ENCODE assay signal across 8 mouse cellular contexts in genomic region chr17:50698410-50698809, GRCm38 (mm10).
DNase-seq lines count a peak whose midpoint lies in the region; ATAC-seq lines count a peak whose summit lies in the region.
"Not testable (repeated sequence)": the region's sequence is repeated elsewhere in the genome, so short reads cannot be mapped to it uniquely, and the experiment has no call there.

No protein-coding gene starts in this region.

- ATAC-seq in forebrain, embryonic 14.5 days, result 0 out of 2 replicates have a peak, but pooled peaks have one; percentile 61
- ATAC-seq in heart, embryonic 11.5 days (replicated peaks; ENCODE audit: insufficient number of reproducible peaks, low FRiP score, low TSS enrichment); hindbrain, embryonic 13.5 days (ENCODE audit: low FRiP score); kidney, embryonic 14.5 days (ENCODE audit: low FRiP score, low TSS enrichment); limb, embryonic 15.5 days (ENCODE audit: insufficient number of reproducible peaks, low FRiP score, low TSS enrichment, low read depth); neural tube, embryonic 12.5 days (ENCODE audit: low FRiP score, low read depth): not testable (repeated sequence)

- peak overlapping the region; percentile 40 for H3K4me2 ChIP-seq in forebrain, embryonic 14.5 days (ENCODE audit: low read length)
- H3K4me2 ChIP-seq in heart, embryonic 11.5 days, result peak overlapping the region; percentile 49
- H3K4me2 ChIP-seq in hindbrain, embryonic 13.5 days, result peak overlapping the region; percentile 53
- H3K4me2 ChIP-seq in kidney, embryonic 14.5 days (replicated peaks; ENCODE audit: low read depth, low read length), result peak overlapping the region; percentile 30; the same call in 1 of the 2 replicates
- peak overlapping the region; percentile 36 for H3K4me2 ChIP-seq in limb, embryonic 15.5 days
- H3K4me2 ChIP-seq in neural tube, embryonic 12.5 days (replicated peaks), result peak overlapping the region; percentile 44

- not testable (repeated sequence) for DNase-seq in embryonic facial prominence, embryonic 10.5 days (ENCODE audit: low spot score); forebrain, embryonic 14.5 days (ENCODE audit: low spot score); midbrain, embryonic 10.5 days (ENCODE audit: low spot score)

- H3K4me1 ChIP-seq in embryonic facial prominence, embryonic 10.5 days; forebrain, embryonic 14.5 days (ENCODE audit: control insufficient read depth, insufficient read depth, low read length); heart, embryonic 11.5 days (ENCODE audit: control insufficient read depth, insufficient read depth, low read length); hindbrain, embryonic 13.5 days (replicated peaks); kidney, embryonic 14.5 days (ENCODE audit: control insufficient read depth, insufficient read depth, low read length); limb, embryonic 15.5 days; midbrain, embryonic 10.5 days; neural tube, embryonic 12.5 days: not testable (repeated sequence)

- H3K27ac ChIP-seq in embryonic facial prominence, embryonic 10.5 days (replicated peaks); forebrain, embryonic 14.5 days (ENCODE audit: low read depth, low read length); heart, embryonic 11.5 days (ENCODE audit: low read depth, low read length); hindbrain, embryonic 13.5 days; kidney, embryonic 14.5 days (ENCODE audit: low read depth, low read length); limb, embryonic 15.5 days; midbrain, embryonic 10.5 days (replicated peaks); neural tube, embryonic 12.5 days: not testable (repeated sequence)

- WGBS in embryonic facial prominence, embryonic 10.5 days, result 5% methylated on average over 39 of the region's 39 CpGs
- WGBS in forebrain, embryonic 14.5 days, result 1% methylated on average over 39 of the region's 39 CpGs
- WGBS in heart, embryonic 11.5 days (ENCODE audit: insufficient replicate concordance), result 3% methylated on average over 33 of the region's 39 CpGs
- WGBS in hindbrain, embryonic 13.5 days, result 3% methylated on average over 39 of the region's 39 CpGs
- 2% methylated on average over 32 of the region's 39 CpGs for whole genome bisulfite sequencing in kidney, embryonic 14.5 days
- 1% methylated on average over 39 of the region's 39 CpGs for WGBS in limb, embryonic 15.5 days
- WGBS in midbrain, embryonic 10.5 days, result 13% methylated on average over 39 of the region's 39 CpGs
- 1% methylated on average over 39 of the region's 39 CpGs for WGBS in neural tube, embryonic 12.5 days

- peak overlapping the region; percentile 39 for H3K4me3 ChIP-seq in embryonic facial prominence, embryonic 10.5 days
- 0 out of 2 replicates have a peak overlapping the region, but pooled peaks have one; percentile 10 for H3K4me3 ChIP-seq in forebrain, embryonic 14.5 days (ENCODE audit: low read depth, low read length)
- not testable (repeated sequence) for H3K4me3 ChIP-seq in heart, embryonic 11.5 days (ENCODE audit: low read depth, low read length); kidney, embryonic 14.5 days (ENCODE audit: low read length); neural tube, embryonic 12.5 days
- peak overlapping the region; percentile 28 for H3K4me3 ChIP-seq in hindbrain, embryonic 13.5 days
- peak overlapping the region; percentile 23 for H3K4me3 ChIP-seq in limb, embryonic 15.5 days
- peak overlapping the region; percentile 31 for H3K4me3 ChIP-seq in midbrain, embryonic 10.5 days

- not testable (repeated sequence) for H3K9me3 ChIP-seq in embryonic facial prominence, embryonic 10.5 days; forebrain, embryonic 14.5 days (replicated peaks; ENCODE audit: control insufficient read depth, low read length); heart, embryonic 11.5 days (replicated peaks; ENCODE audit: control insufficient read depth, low read length); hindbrain, embryonic 13.5 days; kidney, embryonic 14.5 days (ENCODE audit: control insufficient read depth, low read length); limb, embryonic 15.5 days; midbrain, embryonic 10.5 days (replicated peaks); neural tube, embryonic 12.5 days

- not testable (repeated sequence) for H3K36me3 ChIP-seq in embryonic facial prominence, embryonic 10.5 days (replicated peaks); forebrain, embryonic 14.5 days (ENCODE audit: control insufficient read depth, insufficient read depth, low read length); heart, embryonic 11.5 days (ENCODE audit: control insufficient read depth, insufficient read depth, low read length); hindbrain, embryonic 13.5 days; kidney, embryonic 14.5 days (ENCODE audit: control insufficient read depth, insufficient read depth, low read length); limb, embryonic 15.5 days; midbrain, embryonic 10.5 days; neural tube, embryonic 12.5 days

- not testable (repeated sequence) for H3K9ac ChIP-seq in forebrain, embryonic 14.5 days (ENCODE audit: low read length); heart, embryonic 11.5 days (ENCODE audit: low read depth, low read length); hindbrain, embryonic 13.5 days; kidney, embryonic 14.5 days (ENCODE audit: low read depth, low read length); limb, embryonic 15.5 days; neural tube, embryonic 12.5 days

- H3K27me3 ChIP-seq in embryonic facial prominence, embryonic 10.5 days (replicated peaks; ENCODE audit: low read depth, poor library complexity, severe bottlenecking), result peaks cover 17% of the 10 kb centered on the region
- H3K27me3 ChIP-seq in forebrain, embryonic 14.5 days (replicated peaks; ENCODE audit: control insufficient read depth, insufficient read depth, low read length); heart, embryonic 11.5 days (ENCODE audit: control insufficient read depth, insufficient read depth, low read length); hindbrain, embryonic 13.5 days; kidney, embryonic 14.5 days (ENCODE audit: control insufficient read depth, insufficient read depth, low read length); limb, embryonic 15.5 days; neural tube, embryonic 12.5 days (replicated peaks): not testable (repeated sequence)
- H3K27me3 ChIP-seq in midbrain, embryonic 10.5 days (ENCODE audit: low read depth, poor library complexity, severe bottlenecking), result peaks cover 15% of the 10 kb centered on the region
